Mouse (Mus musculus) forebrain, embryonic 11.5 days (tissue): ENCODE results near the gene Scn10a. TPM values are rescaled to one million over a fixed set of nuclear protein-coding genes. Genes with fewer than 3 reads are reported as not detected.

Experiments used
- ATAC-seq: fragments of 200-750 bp; cut with Nextera tagmentation; replicated peaks from 2 replicates; pipeline ENCODE4 v1.8.0; 2017; ENCODE audit warnings: moderate TSS enrichment; ENCODE audit not compliant: low FRiP score
- DNase-seq: peaks from one replicate; pipeline ENCODE4 v3.0.0-alpha.2; 2017; ENCODE audit warnings: low spot score
- H3K27ac ChIP-seq: fragments of 300-500 bp; sonication (generic); 2 replicates; pipeline ENCODE4 v1.5.1; 2014; ENCODE audit warnings: low read depth, low read length
- H3K27me3 ChIP-seq: fragments of 300-500 bp; sonication (generic); 2 replicates; pipeline ENCODE4 v1.6.1; 2014; ENCODE audit warnings: mild to moderate bottlenecking, low read length, mixed read lengths; ENCODE audit not compliant: control insufficient read depth, insufficient read depth
- H3K36me3 ChIP-seq: fragments of 300-500 bp; sonication (generic); 2 replicates; pipeline ENCODE4 v1.6.1; 2014; ENCODE audit warnings: mild to moderate bottlenecking, low read length, moderate library complexity, mixed read lengths; ENCODE audit not compliant: control insufficient read depth, insufficient read depth
- H3K4me1 ChIP-seq: fragments of 300-500 bp; sonication (generic); replicated peaks from 2 replicates; pipeline ENCODE4 v1.6.1; 2014; ENCODE audit warnings: low read length, mixed read lengths; ENCODE audit not compliant: control insufficient read depth, insufficient read depth
- H3K4me2 ChIP-seq: fragments of 300-500 bp; sonication (generic); 2 replicates; pipeline ENCODE4 v1.6.1; 2014; ENCODE audit warnings: low read depth, mild to moderate bottlenecking, low read length, moderate library complexity, mixed read lengths; ENCODE audit not compliant: severe bottlenecking
- H3K4me3 ChIP-seq: fragments of 300-500 bp; sonication (generic); 2 replicates; pipeline ENCODE4 v1.5.1; 2014; ENCODE audit warnings: low read depth, low read length
- H3K9ac ChIP-seq: fragments of 300-500 bp; sonication (generic); 2 replicates; pipeline ENCODE4 v1.6.1; 2014; ENCODE audit warnings: low read length
- H3K9me3 ChIP-seq: fragments of 300-500 bp; sonication (generic); 2 replicates; pipeline ENCODE4 v1.6.1; 2016; ENCODE audit warnings: low read length, mixed read lengths; ENCODE audit not compliant: control insufficient read depth
- WGBS: fragments of 180-500 bp; shearing (Covaris S2); extraction: QIAGEN DNeasy Blood & Tissue Kit; methylation state at CpG from one replicate; pipeline ENCODE4 v1.1.7; 2014; 5-methylcytosine and 5-hydroxymethylcytosine counted together
- polyA plus RNA-seq: library from polyadenylated mRNA; unstranded; fragments of >200 nt; fragmentation: Nextera tagmentation; extraction: Ambion mirVana; gene quantifications from 2 replicates; pipeline ENCODE4 v1.2.1, GENCODE M21; 2014

Scn10a gene
- polyA plus RNA-seq, 1 experiment from 2014 or later, result not detected

- Histone ChIP-seq H3K27ac (no peak overlapping the region), H3K4me2 (no peak overlapping the region), H3K27me3 (no peaks in the 10 kb centered on the region), H3K9ac (no peak overlapping the region), H3K36me3 (no peaks in the 10 kb centered on the region), H3K4me1 (peaks cover 6% of the 10 kb centered on the region; the same call in 1 of the 2 replicates), H3K4me3 (no peak overlapping the region), H3K9me3 (no peaks in the 10 kb centered on the region)
- WGBS, result 86% methylated on average over 11 of the region's 11 CpGs
- DNase-seq (no peak), ATAC-seq (no peak)
These were observed 9.4 kb upstream of the Scn10a start for GRCm38 (mm10) chr9:119728412-119729097.

GRCm38 (mm10) chr9:119726990-119727389 is 7.9 kb upstream of the Scn10a start:
- no peak overlapping the region for H3K4me2 ChIP-seq
- H3K4me1 ChIP-seq, result peaks cover 6% of the 10 kb centered on the region; the same call in 1 of the 2 replicates
- H3K4me3 ChIP-seq, result no peak overlapping the region
- H3K36me3 ChIP-seq, result no peaks in the 10 kb centered on the region
- DNase-seq, result no peak
- H3K27me3 ChIP-seq, result no peaks in the 10 kb centered on the region
- WGBS, result 90% methylated on average over 4 of the region's 4 CpGs
- H3K27ac ChIP-seq, result no peak overlapping the region
- no peak for ATAC-seq
- no peaks in the 10 kb centered on the region for H3K9me3 ChIP-seq
- H3K9ac ChIP-seq, result no peak overlapping the region

- WGBS, result 80% methylated on average over 6 of the region's 6 CpGs
- DNase-seq, result no peak
- H3K9me3 ChIP-seq, result no peaks in the 10 kb centered on the region
- no peaks in the 10 kb centered on the region for H3K4me1 ChIP-seq
- no peak overlapping the region for H3K4me3 ChIP-seq
- ATAC-seq, result no peak
- H3K36me3 ChIP-seq, result no peaks in the 10 kb centered on the region
- H3K27ac ChIP-seq, result no peak overlapping the region
- H3K4me2 ChIP-seq, result no peak overlapping the region
- H3K9ac ChIP-seq, result no peak overlapping the region
- no peaks in the 10 kb centered on the region for H3K27me3 ChIP-seq
These were observed 6.3 kb upstream of the Scn10a start for GRCm38 (mm10) chr9:119725293-119725862.

- WGBS, result 12% methylated on average over 6 of the region's 6 CpGs
- no peaks in the 10 kb centered on the region for H3K36me3 ChIP-seq
These were observed 12.4 kb downstream of the Scn10a start for GRCm38 (mm10) chr9:119706700-119707099.

GRCm38 (mm10) chr9:119691505-119691904 is 27.6 kb downstream of the Scn10a start:
- H3K4me2 ChIP-seq, result no peak overlapping the region

More at GRCm38 (mm10) chr9:119706700-119707099, 12.4 kb downstream of the Scn10a start:
- H3K4me2 ChIP-seq, result no peak overlapping the region
- no peak overlapping the region for H3K4me3 ChIP-seq
- H3K9ac ChIP-seq, result no peak overlapping the region
- no peaks in the 10 kb centered on the region for H3K27me3 ChIP-seq
- H3K27ac ChIP-seq, result no peak overlapping the region
- peak; percentile 85 for DNase-seq
- H3K9me3 ChIP-seq, result no peaks in the 10 kb centered on the region
- ATAC-seq, result no peak
- H3K4me1 ChIP-seq, result no peaks in the 10 kb centered on the region

DNA sequence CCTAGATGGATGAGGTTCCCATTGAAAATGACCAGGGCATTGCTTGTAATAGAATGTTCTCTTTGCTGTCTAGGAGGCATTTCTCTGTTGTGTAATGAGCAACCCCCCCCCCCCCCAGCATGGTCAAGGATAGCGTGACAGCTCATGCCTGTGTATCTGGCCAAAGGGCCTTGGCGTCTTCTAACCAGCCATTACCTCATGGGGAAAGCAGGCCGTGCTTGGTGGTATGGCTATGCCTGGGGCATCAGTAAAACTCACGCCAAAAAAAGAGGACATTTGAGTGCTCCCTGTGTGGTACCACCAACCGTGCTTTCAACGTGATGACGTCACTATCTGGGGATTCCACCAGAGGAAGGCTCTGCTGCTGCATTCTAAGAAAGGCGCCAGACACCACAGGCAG is 28.1 kb downstream of the Scn10a start:
- Histone ChIP-seq H3K4me2 (no peak overlapping the region), H3K27me3 (no peaks in the 10 kb centered on the region), H3K4me3 (no peak overlapping the region), H3K27ac (no peak overlapping the region), H3K36me3 (no peaks in the 10 kb centered on the region), H3K9me3 (no peaks in the 10 kb centered on the region; the same call in 1 of the 2 replicates), H3K4me1 (no peaks in the 10 kb centered on the region), H3K9ac (no peak overlapping the region)
- ATAC-seq, result no peak
- WGBS, result 80% methylated on average over 8 of the region's 8 CpGs
- DNase-seq, result no peak

More at GRCm38 (mm10) chr9:119691505-119691904, 27.6 kb downstream of the Scn10a start:
- Histone ChIP-seq H3K27ac (no peak overlapping the region), H3K4me1 (no peaks in the 10 kb centered on the region), H3K9ac (no peak overlapping the region), H3K9me3 (no peaks in the 10 kb centered on the region), H3K4me3 (no peak overlapping the region), H3K36me3 (no peaks in the 10 kb centered on the region), H3K27me3 (no peaks in the 10 kb centered on the region)
- ATAC-seq, result no peak
- no peak for DNase-seq
- 77% methylated on average over 7 of the region's 7 CpGs for WGBS

DNA sequence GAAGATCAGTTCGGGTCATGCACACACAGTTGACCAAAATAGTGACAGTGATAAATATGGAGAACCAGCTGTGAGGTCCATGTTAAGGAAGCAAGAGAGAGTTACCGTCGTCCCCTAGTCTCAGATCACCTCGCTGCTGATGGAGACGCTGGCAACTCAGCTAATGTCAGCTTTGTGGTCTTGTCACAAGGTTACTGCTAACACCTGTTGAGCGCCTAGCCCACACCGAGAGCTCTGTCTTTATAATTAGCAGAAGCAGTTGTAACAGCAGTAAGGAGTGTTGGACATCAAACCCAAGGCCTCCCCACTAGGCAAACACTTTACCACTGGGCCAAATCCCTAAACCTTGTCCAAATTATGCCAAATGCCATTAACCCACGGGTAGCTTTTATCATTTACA is 31.2 kb downstream of the Scn10a start:
- H3K4me2 ChIP-seq, result no peak overlapping the region
- WGBS, result 84% methylated on average over 8 of the region's 8 CpGs
- H3K36me3 ChIP-seq, result no peaks in the 10 kb centered on the region
- H3K27ac ChIP-seq, result no peak overlapping the region
- no peaks in the 10 kb centered on the region; the same call in 1 of the 2 replicates for H3K9me3 ChIP-seq
- DNase-seq, result no peak
- H3K4me3 ChIP-seq, result no peak overlapping the region
- no peak for ATAC-seq
- H3K4me1 ChIP-seq, result no peaks in the 10 kb centered on the region
- no peaks in the 10 kb centered on the region for H3K27me3 ChIP-seq
- H3K9ac ChIP-seq, result no peak overlapping the region

- H3K4me3 ChIP-seq, result no peak overlapping the region
- no peak overlapping the region for H3K4me2 ChIP-seq
- WGBS, result 94% methylated on average over 8 of the region's 8 CpGs
- no peaks in the 10 kb centered on the region for H3K27me3 ChIP-seq
- H3K36me3 ChIP-seq, result no peaks in the 10 kb centered on the region
- H3K9me3 ChIP-seq, result no peaks in the 10 kb centered on the region; the same call in 1 of the 2 replicates
- DNase-seq (no peak), ATAC-seq (no peak)
- H3K9ac ChIP-seq, result no peak overlapping the region
- H3K27ac ChIP-seq, result no peak overlapping the region
- H3K4me1 ChIP-seq, result no peaks in the 10 kb centered on the region
These were observed 32.9 kb downstream of the Scn10a start for GRCm38 (mm10) chr9:119686187-119686586.

- H3K4me3 ChIP-seq, result no peak overlapping the region
- no peak overlapping the region for H3K4me2 ChIP-seq
- ATAC-seq, result no peak
- no peaks in the 10 kb centered on the region for H3K36me3 ChIP-seq
- no peaks in the 10 kb centered on the region for H3K9me3 ChIP-seq
- H3K9ac ChIP-seq, result no peak overlapping the region
- WGBS, result 84% methylated on average over 3 of the region's 3 CpGs
- H3K27ac ChIP-seq, result no peak overlapping the region
- H3K27me3 ChIP-seq, result no peaks in the 10 kb centered on the region
- DNase-seq, result no peak
- H3K4me1 ChIP-seq, result no peaks in the 10 kb centered on the region
These were observed 38.2 kb downstream of the Scn10a start for GRCm38 (mm10) chr9:119680896-119681295.
